Mouse (Mus musculus): ENCODE results near the gene Mepe. TPM values are rescaled to one million over a fixed set of nuclear protein-coding genes. Genes with fewer than 3 reads are reported as not detected.

The Mepe gene
- total and polyA plus RNA-seq, 3 experiments, result not detected

DNA sequence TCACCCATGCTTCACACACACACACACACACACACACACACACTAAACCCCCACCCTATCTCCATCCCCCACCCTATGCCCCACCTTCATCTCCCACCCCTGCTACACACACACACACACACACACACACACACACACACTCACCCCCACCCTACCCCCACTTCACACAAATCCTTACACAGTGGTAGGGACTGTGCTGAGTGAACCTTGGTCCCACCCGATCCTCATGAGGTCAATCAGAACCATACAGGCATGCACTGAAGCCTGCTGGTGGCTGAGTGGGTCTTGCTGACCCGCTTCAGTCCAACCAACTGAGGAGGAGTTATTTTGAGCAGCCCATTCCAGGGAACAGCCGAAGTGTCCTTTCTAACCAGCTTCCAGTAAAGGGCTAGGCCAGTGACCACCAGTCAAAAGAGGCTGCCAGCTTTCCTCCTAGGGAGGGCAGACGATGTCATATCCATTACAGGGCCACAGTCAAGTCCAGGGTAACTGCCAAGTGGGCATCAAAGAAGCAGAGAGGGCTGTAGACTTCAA lies 3.3 kb downstream of the Mepe start:
- Histone ChIP-seq H3K79me2 (replicated peaks; ENCODE audit: control insufficient read depth, extremely low read depth, insufficient read depth, poor library complexity, severe bottlenecking) (no peaks in the 10 kb centered on the region), H3K27ac (ENCODE audit: insufficient read depth, low read depth) (no peak overlapping the region), H3K9ac (ENCODE audit: insufficient read depth, low read depth) (no peak overlapping the region), H3K4me1 (ENCODE audit: control insufficient read depth in 1 of 2, insufficient read depth in 2 of 2) (peaks cover 0 to 12% of the 10 kb centered on the region in 2 experiments; a peak in 1 of 4 replicates), H3K9me3 (replicated peaks; ENCODE audit: low read length) (no peaks in the 10 kb centered on the region), H3K4me3 (replicated peaks in 1 of 3; ENCODE audit: low read depth in 2 of 3, low read length in 2 of 3, poor library complexity in 1 of 3) (no peak overlapping the region), H3K36me3 (replicated peaks in 1 of 2; ENCODE audit: control insufficient read depth in 1 of 2, insufficient read depth in 1 of 2, low read length in 1 of 2) (no peaks in the 10 kb centered on the region), H3K4me2 (ENCODE audit: insufficient read depth, low read depth, poor library complexity, severe bottlenecking) (no peak overlapping the region), H3K27me3 (replicated peaks) (no peaks in the 10 kb centered on the region)
- TF ChIP-seq TCF12 (IDR thresholded peaks at IDR 0.05; ENCODE audit: low read depth, low read length) (no peak), MXI1 (IDR thresholded peaks at IDR 0.05; ENCODE audit: low read depth, low read length) (no peak), KAT2A (IDR thresholded peaks at IDR 0.05; ENCODE audit: insufficient replicate concordance, low read length) (no peak), CTCF (conservative IDR thresholded peaks at IDR 0.05 in 1 of 2, IDR thresholded peaks at IDR 0.05 in 1 of 2; ENCODE audit: low read depth in 2 of 2, low read length in 2 of 2) (no peak), HCFC1 (IDR thresholded peaks at IDR 0.05; ENCODE audit: low read depth, low read length) (no peak), MEF2A (IDR thresholded peaks at IDR 0.05; ENCODE audit: borderline replicate concordance, low read depth, low read length) (no peak), NELFE (IDR thresholded peaks at IDR 0.05; ENCODE audit: low read depth, low read length) (no peak), POLR2A (IDR thresholded peaks at IDR 0.05; ENCODE audit: low read depth, low read length) (no peak), JUND (conservative IDR thresholded peaks at IDR 0.05; ENCODE audit: low read depth, low read length) (no peak), UBTF (IDR thresholded peaks at IDR 0.05; ENCODE audit: low read depth, low read length) (no peak), CHD1 (IDR thresholded peaks at IDR 0.05; ENCODE audit: low read depth, low read length) (no peak), RAD21 (IDR thresholded peaks at IDR 0.05; ENCODE audit: low read depth, low read length) (no peak), PAX5 (IDR thresholded peaks at IDR 0.05; ENCODE audit: low read length) (no peak)
- dilution Hi-C loops (cut with MboI; ENCODE audit: extremely low pct_ligation_motif_present, extremely low pct_unique_long_range_greater_than_20kb, low sequenced_read_pairs) (no loop called here), in situ Hi-C loops (cut with MboI; ENCODE audit: low pct_ligation_motif_present, low pct_unique_long_range_greater_than_20kb, low sequenced_read_pairs) (loop anchor here (25.0 kb wide), 2 partner anchors 216 to 984 kb away; partner anchors contain the start of gene Sparcl1)
- no peak for DNase-seq (ENCODE audit: extremely low read depth)

- Histone ChIP-seq H3K9ac (ENCODE audit: insufficient read depth, low read depth) (no peak overlapping the region), H3K36me3 (replicated peaks in 1 of 2; ENCODE audit: control insufficient read depth in 1 of 2, insufficient read depth in 1 of 2, low read length in 1 of 2) (no peaks in the 10 kb centered on the region), H3K9me3 (replicated peaks; ENCODE audit: low read length) (no peaks in the 10 kb centered on the region), H3K4me2 (ENCODE audit: insufficient read depth, low read depth, poor library complexity, severe bottlenecking) (no peak overlapping the region), H3K4me3 (replicated peaks in 1 of 3; ENCODE audit: low read depth in 2 of 3, low read length in 2 of 3, poor library complexity in 1 of 3) (no peak overlapping the region), H3K79me2 (replicated peaks; ENCODE audit: control insufficient read depth, extremely low read depth, insufficient read depth, poor library complexity, severe bottlenecking) (no peaks in the 10 kb centered on the region), H3K4me1 (ENCODE audit: control insufficient read depth in 1 of 2, insufficient read depth in 2 of 2) (peaks cover 0 to 12% of the 10 kb centered on the region in 2 experiments; a peak in 1 of 4 replicates), H3K27ac (ENCODE audit: insufficient read depth, low read depth) (no peak overlapping the region), H3K27me3 (replicated peaks) (no peaks in the 10 kb centered on the region)
- DNase-seq (ENCODE audit: extremely low read depth), result no peak
- in situ Hi-C loops (cut with MboI; ENCODE audit: low pct_ligation_motif_present, low pct_unique_long_range_greater_than_20kb, low sequenced_read_pairs) (loop anchor here (25.0 kb wide), 2 partner anchors 217 to 983 kb away; partner anchors contain the start of gene Sparcl1), dilution Hi-C loops (cut with MboI; ENCODE audit: extremely low pct_ligation_motif_present, extremely low pct_unique_long_range_greater_than_20kb, low sequenced_read_pairs) (no loop called here)
- TF ChIP-seq EP300 (IDR thresholded peaks at IDR 0.05; ENCODE audit: low read length) (no peak), MAZ (IDR thresholded peaks at IDR 0.05; ENCODE audit: low read depth, low read length) (no peak), RCOR1 (conservative IDR thresholded peaks at IDR 0.05; ENCODE audit: low read depth, low read length) (no peak)
Measured at GRCm38 (mm10) chr5:104329381-104329780, 4.3 kb downstream of the Mepe start.
